Mouse (Mus musculus) T-cell, adult 66 days (primary cell): ENCODE data around the gene Uvrag. TPM values are rescaled to one million over a fixed set of nuclear protein-coding genes. Genes with fewer than 3 reads are reported as not detected.

Experiments used
- total RNA-seq, 2 experiments: library from RNA; stranded (reverse); gene quantifications; 3 replicates in 1 of 2; 4 replicates in 1 of 2; pipeline ENCODE4 v1.2.4; 2023

Gene Uvrag
- 10 to 100 TPM; 77.0 to 90.1 TPM for total RNA-seq

DNA sequence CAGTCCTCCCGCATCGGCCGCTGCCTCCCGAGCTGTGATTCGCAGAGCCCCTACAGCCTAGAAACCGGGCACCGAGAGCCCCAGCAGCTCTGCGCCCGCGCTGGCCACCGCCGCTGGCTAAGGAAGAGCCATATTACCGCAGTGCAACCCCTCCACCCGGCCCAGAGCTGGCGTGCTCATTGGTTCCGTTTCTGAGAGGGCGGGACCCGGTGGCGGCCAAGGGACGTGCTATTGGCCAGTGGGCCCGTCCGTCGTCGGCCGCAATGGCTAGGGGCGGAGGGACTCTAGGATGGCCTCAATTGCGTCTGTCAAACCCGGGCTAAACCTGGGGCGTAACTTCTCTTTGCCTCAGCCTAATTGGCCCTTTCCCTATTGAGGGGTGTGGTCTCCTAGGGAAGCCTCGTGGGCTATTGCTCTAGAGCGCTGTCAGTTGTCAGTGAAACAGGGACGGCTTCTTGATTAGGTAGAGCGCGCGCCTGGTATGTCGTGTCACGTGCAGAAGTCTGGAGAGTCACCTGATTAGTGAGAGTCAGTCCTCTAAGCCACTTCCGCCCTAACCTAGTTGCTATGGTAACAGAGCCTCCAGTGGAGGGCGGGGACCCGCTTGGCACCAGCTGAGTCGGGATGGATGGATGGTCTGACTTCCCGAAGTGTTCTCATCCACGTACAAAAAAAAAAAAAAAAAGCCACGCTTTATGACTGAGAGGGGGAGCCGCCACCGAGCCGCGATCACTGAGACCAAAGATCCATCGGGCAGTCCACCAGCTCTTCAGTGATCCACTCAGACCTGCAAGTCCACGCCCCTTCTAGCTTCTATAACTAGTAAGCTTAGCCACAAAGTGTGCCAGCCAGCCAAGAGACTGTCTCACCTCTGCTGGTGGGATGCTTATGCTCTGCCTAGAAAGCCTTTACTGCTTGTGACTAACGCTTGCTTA is at the start of gene Uvrag:
Gene Uvrag (minus strand): TSS at position 158 of the 935 bp plus-strand sequence.

GRCm38 (mm10) chr7:99182432-99183172 is 41.7 kb upstream of the Uvrag start, which contains the start of gene Dgat2:
Gene Dgat2, minus strand, starts transcription at chr7:99182719.

Other genes starting within 250 kb of the Uvrag start
- 1 to 10 TPM; 1.5 to 1.7 TPM for gene Dgat2, start 41.6 kb upstream of the Uvrag start, total RNA-seq
- not detected for gene Mogat2, start 97.5 kb upstream of the Uvrag start, total RNA-seq
- 1 to 10 TPM in 1 of 2 experiments, under 1 TPM in 1; 0.80 to 1.5 TPM for gene Map6, start 126.3 kb upstream of the Uvrag start, total RNA-seq
- gene Serpinh1, start 212.1 kb upstream of the Uvrag start, total RNA-seq: not detected
- gene Gdpd5, start 240.3 kb upstream of the Uvrag start, total RNA-seq: 1 to 10 TPM; 5.3 to 6.4 TPM